Mouse (Mus musculus) cerebellum, adult 2 months (tissue): ENCODE measurements around the gene F7. TPM values are rescaled to one million over a fixed set of nuclear protein-coding genes. Genes with fewer than 3 reads are reported as not detected.
"Not testable (repeated sequence)": the region's sequence is repeated elsewhere in the genome, so short reads cannot be mapped to it uniquely, and the experiment has no call there.

Experiments used
- DNase-seq, 2 experiments: peaks; one replicate each; pipeline ENCODE4 v3.0.0; 2021
- H3K27ac ChIP-seq: fragments of 200-500 bp; 2 replicates; pipeline ENCODE4 v1.5.1; 2012; ENCODE audit warnings: low read length, control low read depth, inconsistent platforms; ENCODE audit not compliant: insufficient read depth
- H3K27me3 ChIP-seq: fragments of 200-500 bp; 2 replicates; pipeline ENCODE4 v1.6.1; 2012; ENCODE audit warnings: inconsistent platforms, mild to moderate bottlenecking, low read length, moderate library complexity; ENCODE audit not compliant: control insufficient read depth, insufficient read depth
- H3K4me1 ChIP-seq: fragments of 200-500 bp; 2 replicates; pipeline ENCODE4 v1.6.1; 2011; ENCODE audit warnings: low read length; ENCODE audit not compliant: control insufficient read depth, insufficient read depth
- H3K4me3 ChIP-seq: fragments of 200-500 bp; replicated peaks from 2 replicates; pipeline ENCODE3; 2011; ENCODE audit warnings: mild to moderate bottlenecking, low read depth, low read length, control low read depth; ENCODE audit not compliant: insufficient read depth
- CTCF ChIP-seq: fragments of 200-500 bp; IDR thresholded peaks from 2 replicates; pipeline ENCODE4 v1.5.1; 2011; ENCODE audit warnings: low read depth, mild to moderate bottlenecking, control low read depth, low read length, moderate library complexity, borderline replicate concordance; ENCODE audit not compliant: insufficient read depth
- POLR2A ChIP-seq: fragments of 200-500 bp; IDR thresholded peaks from 2 replicates; pipeline ENCODE4 v1.6.1; 2011; ENCODE audit warnings: low read length, control low read depth, borderline replicate concordance; ENCODE audit not compliant: insufficient read depth
- WGBS: fragments of 180-500 bp; shearing (Covaris S2); methylation state at CpG from one replicate; pipeline ENCODE4 v1.1.7; 2018; 5-methylcytosine and 5-hydroxymethylcytosine counted together
- polyA plus RNA-seq: library from polyadenylated mRNA; depleted of rRNA; stranded (reverse); fragments of >200 nt; gene quantifications from 2 replicates; pipeline ENCODE4 v1.2.3, GENCODE M21; 2012; rRNA removed

The F7 gene
- polyA plus RNA-seq, 1 experiment, result 0.05 TPM

DNA sequence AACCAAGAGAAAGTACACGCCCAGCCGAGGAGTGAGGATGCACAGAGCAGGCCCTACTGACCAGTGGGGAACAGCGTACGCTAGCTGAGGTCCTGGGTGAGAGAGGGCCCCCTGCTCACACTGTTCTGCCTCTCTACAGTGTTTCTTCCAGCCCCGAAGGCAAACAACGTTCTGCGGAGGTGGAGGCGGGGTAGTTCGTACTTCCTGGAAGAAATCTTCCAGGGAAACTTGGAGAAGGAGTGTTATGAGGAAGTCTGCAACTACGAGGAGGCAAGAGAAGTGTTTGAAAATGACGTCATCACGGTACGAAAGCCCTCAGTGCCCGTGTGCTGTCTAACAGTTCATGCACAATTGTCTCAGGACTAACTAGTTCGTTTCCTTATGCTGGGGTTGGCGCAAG is 37.3 kb downstream of the F7 start:
- TF ChIP-seq CTCF, result no peak
- TF ChIP-seq POLR2A, result no peak
- no peaks in the 10 kb centered on the region for H3K27me3 ChIP-seq
- 77% methylated on average over 16 of the region's 16 CpGs for WGBS
- H3K4me1 ChIP-seq, result no peaks in the 10 kb centered on the region
- no peak for DNase-seq
- no peak overlapping the region for H3K4me3 ChIP-seq
- no peak overlapping the region for H3K27ac ChIP-seq

DNA sequence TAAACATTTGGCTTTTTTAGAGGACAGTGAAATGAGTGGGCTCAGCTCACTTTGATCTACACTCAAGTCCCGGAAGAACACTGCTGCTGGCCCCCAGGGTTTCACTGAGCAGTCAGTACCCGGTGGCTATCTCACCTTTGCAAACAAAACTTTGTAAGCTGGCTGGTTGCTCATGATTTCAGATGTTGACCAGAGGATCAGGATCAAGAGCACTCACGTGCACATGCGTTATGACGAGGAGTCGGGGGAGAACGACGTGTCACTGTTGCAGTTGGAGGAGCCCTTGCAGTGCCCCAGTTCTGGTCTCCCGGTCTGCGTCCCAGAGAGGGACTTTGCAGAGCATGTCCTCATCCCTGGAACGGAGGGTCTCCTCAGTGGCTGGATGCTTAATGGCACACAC is 47.4 kb downstream of the F7 start:
- no peak for DNase-seq
- Histone ChIP-seq H3K4me3 (no peak overlapping the region), H3K4me1 (no peaks in the 10 kb centered on the region), H3K27me3 (no peaks in the 10 kb centered on the region), H3K27ac (no peak overlapping the region)
- WGBS, result 94% methylated on average over 11 of the region's 11 CpGs
- TF ChIP-seq POLR2A (no peak), CTCF (no peak)

DNA sequence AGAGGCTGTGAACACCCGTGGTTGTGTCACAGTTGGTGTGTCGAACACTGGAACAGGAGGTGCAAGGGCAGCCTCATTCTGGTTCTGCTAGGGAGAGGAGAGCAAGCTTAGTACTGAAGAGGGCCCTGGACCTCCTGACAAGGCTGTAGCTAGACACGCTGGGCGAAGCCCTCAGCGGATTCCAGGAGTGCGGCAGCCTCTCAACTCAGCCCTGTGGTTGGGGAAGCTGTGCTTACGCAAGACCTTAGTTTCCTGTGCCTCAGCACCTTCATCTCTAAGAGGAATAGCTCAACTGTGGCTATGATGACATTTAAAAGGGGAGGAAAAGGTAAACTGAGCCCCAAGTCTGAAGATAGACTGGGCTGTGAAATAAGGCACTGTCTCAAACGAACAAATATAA is 49.2 kb downstream of the F7 start:
- no peak overlapping the region for H3K27ac ChIP-seq
- DNase-seq, result no peak
- TF ChIP-seq CTCF, result no peak
- no peak for TF ChIP-seq POLR2A
- no peaks in the 10 kb centered on the region for H3K4me1 ChIP-seq
- no peak overlapping the region for H3K4me3 ChIP-seq
- WGBS, result 95% methylated on average over 8 of the region's 8 CpGs
- no peaks in the 10 kb centered on the region for H3K27me3 ChIP-seq

DNA sequence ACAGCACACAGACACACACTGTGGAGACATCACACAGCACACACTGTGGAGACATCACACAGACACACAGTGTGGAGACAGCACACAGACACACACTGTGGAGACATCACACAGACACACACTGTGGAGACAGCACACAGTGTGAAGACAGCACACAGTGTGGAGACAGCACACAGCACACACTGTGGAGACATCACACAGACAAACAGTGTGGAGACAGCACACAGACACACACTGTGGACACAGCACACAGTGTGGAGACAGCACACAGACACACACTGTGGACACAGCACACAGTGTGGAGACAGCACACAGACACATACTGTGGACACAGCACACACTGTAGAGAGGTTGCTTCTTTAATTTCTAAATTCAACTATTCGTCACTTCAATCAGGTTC is 49.7 kb downstream of the F7 start:
- not testable (repeated sequence) for H3K4me3 ChIP-seq, DNase-seq, H3K27me3 ChIP-seq, H3K27ac ChIP-seq, H3K4me1 ChIP-seq
- 97% methylated on average over 1 of the region's 1 CpGs for WGBS

DNA sequence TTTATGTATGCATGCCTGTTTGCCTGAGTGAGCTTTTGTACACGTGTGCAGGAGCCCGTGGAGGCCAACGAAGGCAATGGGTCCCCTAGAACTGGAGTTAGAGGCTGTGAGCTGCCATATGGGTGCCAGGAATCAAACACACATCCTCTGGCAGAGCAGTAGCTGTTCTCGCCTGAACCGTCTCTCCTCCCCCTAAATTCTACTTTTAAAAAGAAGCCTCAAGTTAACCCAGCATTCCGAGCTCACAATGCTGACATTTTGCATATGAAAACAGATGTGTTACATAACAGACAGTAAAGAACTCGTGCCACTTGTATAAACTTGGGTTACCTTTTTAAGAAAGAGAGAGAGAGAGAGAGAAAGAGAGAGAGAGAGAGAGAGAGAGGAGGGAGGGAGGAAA is 51.7 kb downstream of the F7 start:
- no peak overlapping the region for H3K4me3 ChIP-seq
- H3K27ac ChIP-seq, result no peak overlapping the region
- 87% methylated on average over 7 of the region's 7 CpGs for WGBS
- no peak for TF ChIP-seq CTCF
- TF ChIP-seq POLR2A, result no peak
- H3K27me3 ChIP-seq, result no peaks in the 10 kb centered on the region
- H3K4me1 ChIP-seq, result no peaks in the 10 kb centered on the region
- DNase-seq, result no peak

Other genes with a start within 250 kb of the F7 start
- 150 and 158 TPM in 2 replicates for gene Mcf2l, start 152.2 kb upstream of the F7 start, polyA plus RNA-seq
- gene F10, start 11.3 kb downstream of the F7 start, polyA plus RNA-seq, result not detected in 2 replicates
- 0.03 and 0.07 TPM in 2 replicates for gene Proz, start 34.9 kb downstream of the F7 start, polyA plus RNA-seq
- gene Pcid2, start 79.4 kb downstream of the F7 start, polyA plus RNA-seq, result 39.0 and 39.6 TPM in 2 replicates
- 54.5 and 57.0 TPM in 2 replicates for gene Cul4a, start 79.6 kb downstream of the F7 start, polyA plus RNA-seq
- gene Lamp1, start 133.1 kb downstream of the F7 start, polyA plus RNA-seq, result 554 and 555 TPM in 2 replicates
- gene Grtp1, start 174.6 kb downstream of the F7 start, polyA plus RNA-seq, result 6.8 and 8.0 TPM in 2 replicates
- gene Adprhl1, start 228.1 kb downstream of the F7 start, polyA plus RNA-seq, result 2.2 and 2.5 TPM in 2 replicates